Mouse (Mus musculus) hindbrain, embryonic 10.5 days (tissue): ENCODE results near the gene Lin7a. TPM values are rescaled to one million over a fixed set of nuclear protein-coding genes. Genes with fewer than 3 reads are reported as not detected.
"Not testable (repeated sequence)": the region's sequence is repeated elsewhere in the genome, so short reads cannot be mapped to it uniquely, and the experiment has no call there.

Experiments
- DNase-seq: peaks from one replicate; pipeline ENCODE4 v3.0.0-alpha.2; 2017; ENCODE audit warnings: low spot score
- H3K27ac ChIP-seq: fragments of 300-500 bp; sonication (generic); 2 replicates; pipeline ENCODE4 v1.5.1; 2016; ENCODE audit warnings: mild to moderate bottlenecking, moderate library complexity
- H3K27me3 ChIP-seq: fragments of 300-500 bp; sonication (generic); 2 replicates; pipeline ENCODE4 v1.6.1; 2016; ENCODE audit warnings: mild to moderate bottlenecking; ENCODE audit not compliant: poor library complexity, insufficient read depth, severe bottlenecking
- H3K36me3 ChIP-seq: fragments of 300-500 bp; sonication (generic); 2 replicates; pipeline ENCODE4 v1.6.1; 2016; ENCODE audit warnings: mild to moderate bottlenecking, moderate library complexity
- H3K4me1 ChIP-seq: fragments of 300-500 bp; sonication (generic); replicated peaks from 2 replicates; pipeline ENCODE4 v1.6.1; 2016; ENCODE audit warnings: mild to moderate bottlenecking
- H3K4me3 ChIP-seq: fragments of 300-500 bp; sonication (generic); 2 replicates; pipeline ENCODE4 v1.5.1; 2016; ENCODE audit warnings: mild to moderate bottlenecking, moderate library complexity
- H3K9me3 ChIP-seq: fragments of 300-500 bp; sonication (generic); 2 replicates; pipeline ENCODE4 v1.6.1; 2016; ENCODE audit warnings: mild to moderate bottlenecking, moderate library complexity
- WGBS: fragments of 180-500 bp; shearing (Covaris S2); methylation state at CpG from one replicate; pipeline ENCODE4 v1.1.7; 2016; 5-methylcytosine and 5-hydroxymethylcytosine counted together
- polyA plus RNA-seq: library from polyadenylated mRNA; unstranded; fragments of >200 nt; fragmentation: Nextera tagmentation; extraction: Ambion mirVana; gene quantifications from 2 replicates; pipeline ENCODE4 v1.2.1, GENCODE M21; 2016

The Lin7a gene
- polyA plus RNA-seq, 1 experiment from 2014 or later, result 10.5 TPM

DNA sequence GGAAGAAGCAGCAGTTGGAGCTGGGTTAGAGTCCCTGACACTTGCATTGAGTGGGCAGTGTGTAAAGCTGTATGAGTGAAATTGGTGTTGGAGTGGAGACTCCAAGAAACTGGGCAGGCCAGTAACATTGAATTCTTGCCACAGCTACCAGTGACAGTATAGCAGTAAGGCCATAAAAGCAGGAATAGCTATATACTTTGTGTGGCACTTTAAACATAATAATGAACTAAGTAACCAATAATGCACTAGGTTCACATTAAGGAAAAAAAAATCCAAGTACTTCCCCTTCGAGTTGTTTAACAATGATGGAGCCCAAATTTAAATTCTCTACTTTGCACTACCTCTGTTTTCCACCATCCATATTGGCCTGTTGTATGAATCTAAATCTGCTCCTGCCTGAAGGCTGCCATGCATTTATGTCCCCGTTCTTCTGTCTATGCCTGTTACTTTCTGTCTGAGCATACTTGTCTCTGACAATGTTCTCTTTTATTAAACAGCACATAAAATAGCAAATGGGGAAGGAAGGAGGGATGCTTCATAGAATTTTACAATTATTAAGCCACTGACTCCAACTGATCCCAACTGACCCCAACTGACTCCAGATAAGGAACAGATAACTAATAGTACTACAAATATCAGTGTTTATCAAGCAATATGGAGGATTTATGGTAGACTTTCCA lies 31.7 kb upstream of the Lin7a start:
- Histone ChIP-seq H3K27ac (no peak overlapping the region), H3K4me1 (no peaks in the 10 kb centered on the region), H3K9me3 (no peaks in the 10 kb centered on the region), H3K36me3 (no peaks in the 10 kb centered on the region), H3K27me3 (no peaks in the 10 kb centered on the region), H3K4me3 (no peak overlapping the region)
- 90% methylated on average over 2 of the region's 2 CpGs for WGBS
- no peak for DNase-seq

GRCm38 (mm10) chr10:107240446-107240845 lies 31.0 kb upstream of the Lin7a start:
- Histone ChIP-seq H3K4me1 (no peaks in the 10 kb centered on the region), H3K36me3 (no peaks in the 10 kb centered on the region), H3K9me3 (no peaks in the 10 kb centered on the region), H3K4me3 (no peak overlapping the region), H3K27ac (no peak overlapping the region), H3K27me3 (no peaks in the 10 kb centered on the region)
- no peak for DNase-seq
- 79% methylated on average over 1 of the region's 1 CpGs for WGBS

DNA sequence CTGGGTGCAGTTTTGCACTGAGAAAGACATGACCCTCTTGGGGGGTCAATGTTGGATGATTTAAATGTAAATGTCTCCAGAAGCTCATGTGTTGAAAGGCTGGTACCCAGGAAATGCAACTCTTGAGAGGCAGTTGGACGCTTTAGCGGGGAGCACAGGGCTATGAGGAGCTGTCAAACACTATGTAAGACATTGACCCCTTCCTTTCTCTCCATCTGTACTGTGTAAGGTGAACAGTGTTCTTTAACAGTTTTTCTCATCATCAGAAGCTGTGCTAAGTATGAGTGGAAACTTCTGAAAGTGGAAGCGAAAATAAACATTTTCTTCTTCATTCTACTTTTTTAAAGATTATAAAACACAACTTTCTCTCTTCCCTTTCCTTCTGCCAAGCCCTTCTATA lies 30.5 kb upstream of the Lin7a start:
- 85% methylated on average over 3 of the region's 3 CpGs for WGBS
- no peak overlapping the region for H3K27ac ChIP-seq

GRCm38 (mm10) chr10:107241406-107241805 lies 30.1 kb upstream of the Lin7a start:
- no peaks in the 10 kb centered on the region for H3K27me3 ChIP-seq
- H3K9me3 ChIP-seq, result no peaks in the 10 kb centered on the region
- no peak overlapping the region for H3K4me3 ChIP-seq
- DNase-seq, result no peak
- H3K36me3 ChIP-seq, result no peaks in the 10 kb centered on the region
- H3K4me1 ChIP-seq, result no peaks in the 10 kb centered on the region
- H3K27ac ChIP-seq, result no peak overlapping the region

More for the DNA sequence above, 30.5 kb upstream of the Lin7a start:
- Histone ChIP-seq H3K4me1 (no peaks in the 10 kb centered on the region), H3K36me3 (no peaks in the 10 kb centered on the region), H3K27me3 (no peaks in the 10 kb centered on the region), H3K4me3 (no peak overlapping the region), H3K9me3 (no peaks in the 10 kb centered on the region)
- no peak for DNase-seq

- not testable (repeated sequence) for H3K4me3 ChIP-seq, H3K27ac ChIP-seq, H3K27me3 ChIP-seq, H3K36me3 ChIP-seq, H3K9me3 ChIP-seq, H3K4me1 ChIP-seq, DNase-seq
- WGBS, result 89% methylated on average over 1 of the region's 1 CpGs
Observed at GRCm38 (mm10) chr10:107241999-107242398, 29.5 kb upstream of the Lin7a start.

GRCm38 (mm10) chr10:107242696-107243400 lies 28.6 kb upstream of the Lin7a start:
- WGBS, result 76% methylated on average over 1 of the region's 1 CpGs
- Histone ChIP-seq H3K9me3 (no peaks in the 10 kb centered on the region), H3K27ac (no peak overlapping the region), H3K4me1 (no peaks in the 10 kb centered on the region), H3K27me3 (no peaks in the 10 kb centered on the region), H3K4me3 (no peak overlapping the region), H3K36me3 (no peaks in the 10 kb centered on the region)
- no peak for DNase-seq

DNA sequence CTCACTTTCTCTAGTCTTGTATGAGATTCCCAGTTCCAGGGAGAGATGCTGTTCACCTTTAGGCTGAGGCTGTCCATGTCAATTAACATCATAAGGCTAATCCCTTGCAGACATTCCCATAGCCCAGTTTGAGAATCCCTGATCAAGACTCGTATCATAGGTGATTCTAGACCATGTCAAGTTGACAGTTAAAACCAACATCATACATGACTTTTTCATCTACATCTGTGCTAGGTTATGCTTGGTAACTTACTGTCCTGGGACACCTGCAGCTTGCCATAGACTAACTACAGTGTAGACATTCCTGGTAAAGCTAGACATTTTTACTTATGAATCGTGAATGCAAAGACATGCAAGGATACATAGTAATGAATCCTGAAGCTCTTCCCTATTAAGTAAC lies 27.3 kb upstream of the Lin7a start:
- Histone ChIP-seq H3K27ac (no peak overlapping the region), H3K4me1 (no peaks in the 10 kb centered on the region), H3K9me3 (no peaks in the 10 kb centered on the region), H3K27me3 (no peaks in the 10 kb centered on the region), H3K4me3 (no peak overlapping the region), H3K36me3 (no peaks in the 10 kb centered on the region)
- 86% methylated on average over 2 of the region's 2 CpGs for WGBS
- DNase-seq, result no peak

- WGBS, result 90% methylated on average over 4 of the region's 4 CpGs
- no peak overlapping the region for H3K4me3 ChIP-seq
- no peak for DNase-seq
- H3K27ac ChIP-seq, result no peak overlapping the region
- H3K27me3 ChIP-seq, result no peaks in the 10 kb centered on the region
- H3K4me1 ChIP-seq, result no peaks in the 10 kb centered on the region
- no peaks in the 10 kb centered on the region for H3K36me3 ChIP-seq
- no peaks in the 10 kb centered on the region for H3K9me3 ChIP-seq
Observed at GRCm38 (mm10) chr10:107244691-107245530, 26.6 kb upstream of the Lin7a start.

- DNase-seq, result no peak
- Histone ChIP-seq H3K27me3 (no peaks in the 10 kb centered on the region), H3K36me3 (no peaks in the 10 kb centered on the region), H3K27ac (no peak overlapping the region), H3K4me1 (no peaks in the 10 kb centered on the region), H3K4me3 (no peak overlapping the region), H3K9me3 (no peaks in the 10 kb centered on the region)
- 73% methylated on average over 2 of the region's 2 CpGs for WGBS
Observed at GRCm38 (mm10) chr10:107245531-107245840, 26.0 kb upstream of the Lin7a start.

GRCm38 (mm10) chr10:107245961-107246460 lies 25.5 kb upstream of the Lin7a start:
- WGBS, result 90% methylated on average over 2 of the region's 2 CpGs

DNA sequence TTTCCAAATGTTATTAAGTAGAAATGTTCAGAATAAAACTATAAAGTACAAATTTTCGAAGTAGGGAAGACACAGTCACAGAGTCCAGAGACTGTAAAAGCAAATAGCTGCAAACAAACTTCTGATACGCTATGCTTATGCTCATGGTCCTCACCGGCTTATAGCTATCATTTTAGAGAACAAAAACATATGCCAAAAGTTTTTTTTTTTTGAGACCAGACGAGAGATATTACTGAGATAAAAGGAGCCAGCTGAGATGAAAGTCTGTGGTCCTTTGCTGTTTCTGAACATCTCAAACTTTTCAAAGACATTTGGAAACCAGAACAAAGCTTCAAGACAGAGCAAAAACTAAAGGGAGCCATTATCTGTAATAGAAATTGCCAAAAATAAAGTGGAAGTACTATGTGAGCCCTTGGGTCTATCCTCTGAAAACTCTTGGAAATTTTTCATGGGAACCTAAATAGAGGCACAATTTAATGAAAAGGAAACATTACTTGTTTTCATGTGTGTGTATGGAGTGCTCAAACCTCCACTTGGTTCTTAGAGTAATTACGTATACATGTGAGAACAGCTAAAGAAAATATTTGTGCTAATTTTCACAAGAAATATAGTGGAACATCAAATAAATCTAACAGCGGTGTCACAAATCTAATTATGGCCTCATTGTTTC lies 24.4 kb upstream of the Lin7a start:
- H3K27ac ChIP-seq, result no peak overlapping the region
- no peaks in the 10 kb centered on the region for H3K4me1 ChIP-seq
- WGBS, result 85% methylated on average over 6 of the region's 6 CpGs
- DNase-seq, result no peak
- no peak overlapping the region for H3K4me3 ChIP-seq
- no peaks in the 10 kb centered on the region for H3K36me3 ChIP-seq
- H3K9me3 ChIP-seq, result no peaks in the 10 kb centered on the region
- no peaks in the 10 kb centered on the region for H3K27me3 ChIP-seq

More at GRCm38 (mm10) chr10:107245961-107246460, 25.5 kb upstream of the Lin7a start:
- H3K27ac ChIP-seq, result no peak overlapping the region
- H3K4me3 ChIP-seq, result no peak overlapping the region
- H3K27me3 ChIP-seq, result no peaks in the 10 kb centered on the region
- no peaks in the 10 kb centered on the region for H3K36me3 ChIP-seq
- no peaks in the 10 kb centered on the region for H3K9me3 ChIP-seq
- DNase-seq, result no peak
- no peaks in the 10 kb centered on the region for H3K4me1 ChIP-seq

- H3K9me3 ChIP-seq, result no peaks in the 10 kb centered on the region
- WGBS, result 90% methylated on average over 8 of the region's 8 CpGs
- no peak overlapping the region for H3K27ac ChIP-seq
- DNase-seq, result no peak
- H3K27me3 ChIP-seq, result no peaks in the 10 kb centered on the region
- H3K4me3 ChIP-seq, result no peak overlapping the region
- H3K36me3 ChIP-seq, result no peaks in the 10 kb centered on the region
- no peaks in the 10 kb centered on the region for H3K4me1 ChIP-seq
Observed at GRCm38 (mm10) chr10:107248481-107248880, 23.0 kb upstream of the Lin7a start.
